Mouse (Mus musculus) heart, adult 18-20 months (tissue): Measurements from ENCODE around the gene Prss35. TPM values are rescaled to one million over a fixed set of nuclear protein-coding genes. Genes with fewer than 3 reads are reported as not detected.

ENCODE experiments used
- DNase-seq, 2 experiments: peaks; one replicate each; pipeline ENCODE4 v3.0.0; 2021 to 2022; ENCODE audit warnings: mixed read lengths in 1 of 2
- long read RNA-seq, 2 experiments: library from polyadenylated mRNA; stranded (forward); transcript quantifications; one replicate each; pipeline ENCODE4 v2.0.0; 2021
- total RNA-seq, 2 experiments: library from RNA; stranded (reverse); gene quantifications; 2 replicates each; pipeline ENCODE4 v1.2.3; 2021

Gene Prss35
- under 1 TPM in 1 of 2 experiments, not detected in 1; 0.10 TPM for total RNA-seq
- long read RNA-seq, experiment 1, result 0 reads
- long read RNA-seq, experiment 2, result 0 reads

DNA sequence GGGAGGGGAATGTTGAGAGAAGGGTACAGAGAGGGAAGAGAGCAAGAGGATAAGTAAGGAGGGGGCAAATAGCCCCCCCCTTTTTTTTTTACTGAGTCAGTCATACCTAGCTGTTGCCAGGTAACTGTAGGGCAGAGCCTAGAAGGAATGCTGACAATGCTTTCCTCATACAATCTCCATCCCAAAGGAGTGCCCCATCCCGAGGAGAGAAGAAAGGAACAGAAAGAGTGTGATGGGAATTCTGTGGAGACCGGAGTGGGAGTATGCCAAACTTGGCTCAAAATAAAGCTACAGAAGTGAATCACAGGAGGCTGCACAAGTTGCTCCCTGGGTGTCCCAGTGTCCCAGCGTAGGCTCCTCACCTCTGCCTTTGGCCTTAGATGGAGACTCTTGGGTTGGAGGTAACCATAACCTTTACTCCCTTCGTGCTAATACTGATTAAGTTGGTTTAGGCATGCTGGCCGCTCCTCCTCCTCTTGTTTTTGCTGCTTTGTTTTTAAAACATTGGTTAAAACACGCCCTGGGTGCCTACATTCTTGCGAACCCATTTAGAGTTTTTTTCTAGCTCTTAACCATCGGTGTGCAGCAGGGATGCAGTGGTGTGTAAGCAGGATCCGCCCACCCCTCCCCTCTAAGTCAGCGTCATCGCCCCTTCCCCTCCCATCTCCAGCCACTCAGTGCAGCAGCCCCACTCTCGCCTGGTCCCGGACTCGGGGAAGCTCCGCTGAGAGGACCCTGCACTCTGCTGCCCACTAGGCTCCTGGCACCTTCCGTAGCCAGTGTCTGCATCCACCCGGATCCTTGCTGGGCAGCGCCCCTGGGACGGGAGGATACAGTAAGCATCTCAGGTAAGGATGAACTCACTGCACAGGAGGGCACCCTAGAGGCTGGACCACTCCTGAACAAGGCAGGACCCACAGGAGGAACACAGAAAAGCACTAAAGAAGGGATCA, at the start of gene Prss35:
Gene Prss35, plus strand, starts transcription at position 691 of the 953 bp plus-strand sequence.
- DNase-seq, result peak in 1 of 2 experiments; percentile 4

- DNase-seq, result no peak
Measured at GRCm38 (mm10) chr9:86693935-86694334, 49.5 kb upstream of the Prss35 start.

GRCm38 (mm10) chr9:86694644-86695043, 48.8 kb upstream of the Prss35 start:
- no peak for DNase-seq

DNA sequence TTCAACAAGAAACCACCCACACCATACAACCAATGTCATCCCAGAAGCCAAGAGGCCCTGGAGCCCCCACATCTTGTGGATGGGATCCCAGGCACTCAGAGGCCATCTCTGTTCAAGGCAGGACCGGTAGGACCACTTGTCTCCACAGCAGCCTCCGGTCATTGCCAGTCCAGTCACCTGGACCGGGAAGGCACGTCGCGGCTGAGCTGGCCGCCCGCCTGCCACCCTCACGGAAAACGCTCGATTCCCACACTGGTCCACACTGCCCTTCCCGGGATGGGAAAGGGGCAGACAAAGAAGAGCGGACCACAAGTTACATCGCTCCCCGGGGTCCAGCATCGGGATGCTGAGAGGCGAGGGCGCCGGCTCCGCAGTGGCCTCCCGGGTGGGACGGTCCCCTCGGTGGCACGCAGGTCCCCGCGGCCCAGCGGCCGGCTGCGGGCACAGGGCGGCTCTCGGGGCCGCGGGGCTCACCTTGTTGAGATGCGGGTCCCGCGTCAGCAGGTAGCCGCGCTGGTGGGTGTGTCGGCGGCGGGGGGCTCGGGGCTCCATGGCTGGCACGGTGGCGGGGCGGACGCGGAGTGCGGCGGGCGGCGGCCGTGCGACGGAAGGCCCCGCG, 48.1 kb upstream of the Prss35 start:
- DNase-seq, result peak; percentile 26 to 58

DNA sequence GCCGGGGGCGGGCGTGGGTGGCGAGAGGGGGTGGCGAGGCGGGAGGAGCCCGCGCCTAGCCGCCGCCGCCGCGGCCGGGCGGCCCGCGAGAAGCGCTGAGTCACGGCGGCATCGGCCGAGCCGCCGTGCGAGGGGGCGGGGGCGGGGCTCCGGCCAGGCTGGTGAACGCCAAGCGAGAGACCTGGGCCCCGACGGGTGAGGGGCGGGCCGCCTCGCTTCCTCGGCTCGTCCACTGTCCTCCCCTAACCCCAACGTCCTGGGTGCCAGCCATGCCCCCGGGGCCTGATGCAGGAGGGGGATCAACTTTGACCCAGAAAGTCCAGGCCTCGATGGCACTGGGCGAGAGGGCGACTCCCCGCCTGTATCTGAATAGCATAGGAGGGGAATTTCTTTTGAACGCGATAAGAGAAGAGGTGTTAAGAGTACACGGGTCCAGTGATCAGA, 47.6 kb upstream of the Prss35 start, which contains the start of gene Me1:
Gene Me1, minus strand, starts transcription at position 136 of the 444 bp plus-strand sequence.
- peak; percentile 58 to 69 for DNase-seq

- peak in 1 of 2 experiments; percentile 10 for DNase-seq
Measured at GRCm38 (mm10) chr9:86701264-86701663, 42.2 kb upstream of the Prss35 start.

DNA sequence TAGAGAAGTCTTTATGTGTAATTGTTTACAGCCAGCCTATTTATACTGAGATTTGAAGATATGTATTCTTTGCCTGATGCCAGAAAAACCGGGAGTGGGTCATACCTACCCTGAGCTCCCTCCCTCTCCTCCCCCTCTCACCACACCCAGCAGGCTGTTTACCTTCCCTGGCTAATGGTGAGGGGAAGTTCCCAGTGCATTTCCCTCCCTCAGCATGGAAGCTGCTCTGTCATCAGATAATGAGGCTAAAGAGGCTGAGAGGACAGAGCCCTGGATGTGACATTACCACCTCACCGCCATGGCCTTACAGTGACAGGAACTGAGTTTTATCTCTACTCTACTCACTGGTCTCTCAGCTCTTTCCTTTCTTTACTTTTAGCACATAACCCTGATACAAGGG, 41.6 kb upstream of the Prss35 start:
- DNase-seq, result no peak

DNA sequence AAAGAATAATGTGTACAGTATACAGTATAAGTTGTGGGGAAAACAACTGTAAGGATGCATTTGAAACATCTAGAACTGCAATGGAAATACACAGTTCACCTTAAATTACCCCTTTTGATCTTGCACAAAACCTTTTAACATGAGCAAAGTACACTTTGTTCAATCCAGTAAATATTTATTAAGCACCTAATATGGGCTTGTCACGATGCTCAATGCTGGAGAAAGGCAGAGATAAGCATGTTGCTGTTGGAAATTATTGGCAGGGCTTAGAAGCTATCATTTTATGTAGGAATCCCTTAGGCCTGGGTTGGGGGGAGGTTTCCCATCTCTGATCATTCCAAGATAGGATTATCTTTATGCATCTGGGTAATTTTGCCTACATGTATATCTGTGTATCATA, 36.0 kb upstream of the Prss35 start:
- no peak for DNase-seq

DNA sequence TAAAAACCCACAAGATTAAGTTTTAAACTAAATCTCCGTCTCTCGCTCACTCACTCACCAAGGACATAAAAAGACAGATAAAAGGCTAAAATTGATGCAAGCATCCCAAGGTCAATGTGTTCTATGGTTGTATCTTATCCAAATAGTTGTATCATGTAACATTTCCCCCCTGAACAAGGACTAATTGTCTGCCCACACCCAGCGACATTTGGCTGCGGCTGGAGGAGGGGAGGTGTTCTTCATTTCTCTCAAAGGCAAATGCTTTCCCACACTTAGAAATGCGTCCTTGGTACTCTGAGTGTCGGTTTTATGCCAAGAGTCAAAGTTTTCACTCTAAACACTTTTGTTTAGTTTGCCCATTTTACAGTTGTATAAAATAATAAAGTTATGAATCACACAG, 34.5 kb upstream of the Prss35 start:
- DNase-seq, result no peak

GRCm38 (mm10) chr9:86710091-86710634, 33.3 kb upstream of the Prss35 start:
- no peak for DNase-seq

GRCm38 (mm10) chr9:86712648-86713047, 30.8 kb upstream of the Prss35 start:
- DNase-seq, result no peak

GRCm38 (mm10) chr9:86714089-86714488, 29.4 kb upstream of the Prss35 start:
- DNase-seq, result no peak

DNA sequence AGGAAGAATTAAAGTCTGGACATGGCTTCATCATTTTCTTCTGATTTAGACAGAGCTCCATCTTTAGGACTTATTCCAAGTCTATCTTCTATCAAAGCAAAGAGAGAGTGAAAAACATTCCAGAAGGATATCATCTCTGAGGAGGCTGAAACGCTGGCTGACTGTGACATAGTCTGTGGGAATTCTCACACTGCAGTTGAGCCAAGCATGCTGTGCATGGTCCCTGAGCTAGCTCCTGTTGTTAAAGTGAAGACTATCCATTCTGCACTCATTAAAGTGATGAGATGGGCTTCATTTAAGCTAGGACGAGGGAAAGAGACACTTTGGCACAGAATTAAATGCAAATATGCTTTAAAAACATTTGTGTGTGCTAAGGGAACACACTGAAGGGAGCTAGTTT, 26.9 kb upstream of the Prss35 start:
- DNase-seq, result no peak

DNA sequence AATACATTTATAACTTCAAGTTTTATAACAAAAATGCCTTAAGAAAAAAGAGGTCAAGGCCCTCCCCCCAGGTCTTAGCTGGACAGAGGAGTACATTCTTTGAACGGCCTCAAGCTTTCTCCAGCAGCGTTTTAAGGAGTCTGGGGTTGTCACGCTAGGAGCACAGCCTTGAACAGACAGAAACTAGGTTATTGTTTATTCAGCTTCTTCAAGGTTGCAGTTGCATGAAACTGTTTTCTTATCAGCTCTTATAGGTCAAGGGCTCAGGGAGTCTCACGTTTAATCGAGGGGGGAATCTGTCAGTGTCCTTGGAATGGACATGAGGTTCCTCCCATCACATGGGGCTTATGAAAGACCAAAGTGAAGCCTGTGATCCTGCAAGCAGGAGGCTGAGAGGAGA, 26.3 kb upstream of the Prss35 start:
- DNase-seq, result no peak

DNA sequence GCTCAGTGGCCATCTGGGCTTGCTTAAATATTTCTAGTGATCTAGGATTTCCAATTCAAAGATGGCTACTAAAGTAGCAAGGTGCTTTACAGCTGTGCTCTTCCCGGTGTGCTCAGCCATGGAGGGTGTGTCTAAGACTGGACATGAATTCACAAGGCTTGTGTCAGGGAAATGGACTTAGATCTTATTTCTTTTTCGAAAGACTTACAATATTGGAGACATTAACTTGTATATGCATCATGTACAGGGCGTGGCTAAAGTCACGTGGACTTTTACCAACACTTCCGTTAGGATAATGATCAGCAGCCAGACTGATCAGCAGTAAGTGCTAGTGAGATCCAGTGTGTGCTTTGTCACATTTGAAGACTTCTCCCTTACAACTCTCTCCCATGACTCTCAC, 23.2 kb upstream of the Prss35 start:
- DNase-seq, result no peak

GRCm38 (mm10) chr9:86720794-86721193, 22.7 kb upstream of the Prss35 start:
- DNase-seq, result no peak

GRCm38 (mm10) chr9:86725066-86725465, 18.4 kb upstream of the Prss35 start:
- DNase-seq, result no peak

DNA sequence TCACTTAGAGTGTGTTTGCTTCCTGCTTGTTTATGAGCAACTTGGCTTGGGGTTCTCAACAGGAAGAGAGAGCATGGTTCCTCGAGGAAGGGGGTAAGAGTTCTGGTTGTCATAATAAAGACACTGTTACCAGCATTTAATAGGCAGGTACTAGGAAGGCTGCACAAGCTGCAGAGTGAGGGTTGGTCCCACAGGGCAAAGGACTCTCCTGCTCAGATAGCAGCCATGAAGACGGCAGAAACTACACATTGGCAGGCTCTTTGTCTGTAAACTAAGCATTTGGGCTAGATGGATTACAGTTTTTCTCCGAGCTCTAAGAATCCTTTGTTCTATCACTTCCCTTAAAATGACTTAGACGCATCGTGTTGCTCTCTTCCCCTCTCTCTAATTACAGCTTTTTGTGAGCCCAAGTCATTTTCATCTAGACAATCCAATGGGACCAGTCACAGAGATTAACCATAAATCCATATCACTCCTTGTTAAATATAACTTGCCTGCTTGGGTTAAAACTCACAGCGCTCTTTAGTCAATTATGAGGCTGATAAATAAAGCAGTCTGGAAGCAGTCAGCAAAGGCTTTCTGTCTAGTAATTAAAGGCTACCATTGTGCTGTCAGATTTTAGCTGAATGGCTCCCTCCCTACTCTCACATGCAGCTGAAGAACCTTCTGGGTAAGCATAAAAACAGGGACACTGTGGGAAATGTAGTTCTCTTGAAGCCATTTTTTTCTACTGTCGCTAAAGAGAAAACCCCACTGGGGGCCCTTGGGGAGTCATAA, 17.7 kb upstream of the Prss35 start:
- no peak for DNase-seq

DNA sequence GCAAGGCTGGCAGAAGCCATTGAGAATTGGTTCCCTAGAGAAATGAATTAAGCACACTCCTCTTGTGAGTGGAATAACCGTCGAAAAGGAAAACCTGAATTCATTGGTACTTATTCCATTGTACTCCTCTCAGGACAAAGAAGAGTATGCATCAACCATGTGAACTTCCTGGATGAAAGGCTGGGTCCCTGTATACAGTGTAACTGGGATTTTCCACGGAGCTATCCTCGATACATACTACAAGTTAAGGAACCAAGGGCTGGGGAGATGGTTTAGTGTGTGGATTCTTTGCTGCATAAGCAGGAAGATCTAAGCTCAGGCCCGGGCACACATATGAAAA, 17.1 kb upstream of the Prss35 start:
- DNase-seq, result no peak

DNA sequence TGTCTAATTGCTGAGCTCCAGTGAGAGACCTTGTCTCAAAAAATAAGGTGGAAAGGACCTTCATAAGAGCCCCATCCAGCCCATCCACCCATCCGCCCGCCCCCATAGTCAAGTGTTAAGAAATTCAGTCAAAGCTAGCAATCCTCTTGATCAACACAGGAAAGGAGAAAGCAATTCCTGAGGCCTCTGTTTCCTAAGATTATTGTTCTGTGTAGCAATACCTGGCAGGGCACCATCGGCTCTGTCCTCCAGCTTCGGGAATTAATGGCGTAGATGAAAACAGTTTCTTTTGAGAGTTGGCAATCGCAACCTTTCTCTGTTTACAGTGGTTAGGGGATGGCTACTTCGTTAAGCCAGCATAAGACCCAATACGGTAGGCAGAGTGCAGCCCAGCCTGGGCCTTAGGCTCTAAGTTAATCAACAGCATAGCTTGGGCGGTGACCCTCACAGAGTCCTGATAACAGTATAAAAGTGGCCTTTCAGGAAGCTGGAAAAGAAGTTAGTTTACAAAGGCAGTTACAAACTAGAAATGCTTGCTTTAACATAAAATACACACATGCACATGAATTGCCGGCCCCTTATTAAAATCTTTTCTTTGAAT, 15.1 kb upstream of the Prss35 start:
- peak; percentile 5 to 13 for DNase-seq

GRCm38 (mm10) chr9:86729084-86729483, 14.4 kb upstream of the Prss35 start:
- no peak for DNase-seq

DNA sequence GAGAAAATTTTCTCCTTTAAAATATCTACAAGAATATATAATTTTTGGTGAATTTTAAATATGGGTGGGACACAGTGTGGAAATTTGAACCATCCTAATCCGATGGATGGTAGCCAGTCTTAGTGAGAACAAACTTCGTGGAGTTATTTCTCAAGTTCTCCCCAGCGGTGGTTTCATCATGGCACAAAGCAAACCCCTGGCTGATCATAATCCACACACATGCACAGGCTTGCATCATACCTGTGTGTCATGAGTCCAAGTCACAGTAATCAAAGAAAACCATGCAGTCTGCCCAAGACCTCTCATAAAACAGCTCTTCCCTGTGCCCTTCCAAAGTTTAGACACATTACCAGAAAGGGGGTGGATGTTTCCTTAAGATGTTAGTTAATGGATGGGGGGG, 13.6 kb upstream of the Prss35 start:
- DNase-seq, result no peak
